Mouse (Mus musculus) midbrain, embryonic 12.5 days (tissue): ENCODE results near the gene Znfx1. TPM values are rescaled to one million over a fixed set of nuclear protein-coding genes. Genes with fewer than 3 reads are reported as not detected.
A peak's percentile ranks its signal among the peaks of the same experiment; 100 is the strongest.

Experiments used
- ATAC-seq: fragments of 200-750 bp; cut with Nextera tagmentation; 2 replicates; pipeline ENCODE4 v1.8.0; 2017; ENCODE audit warnings: low read depth, moderate TSS enrichment, moderate library complexity; ENCODE audit not compliant: low FRiP score
- H3K27ac ChIP-seq: fragments of 300-500 bp; sonication (generic); replicated peaks from 2 replicates; pipeline ENCODE4 v1.5.1; 2016; ENCODE audit warnings: mild to moderate bottlenecking
- H3K27me3 ChIP-seq: fragments of 300-500 bp; sonication (generic); 2 replicates; pipeline ENCODE4 v1.6.1; 2016; ENCODE audit warnings: mild to moderate bottlenecking
- H3K36me3 ChIP-seq: fragments of 300-500 bp; sonication (generic); 2 replicates; pipeline ENCODE4 v1.6.1; 2016
- H3K4me1 ChIP-seq: fragments of 300-500 bp; sonication (generic); 2 replicates; pipeline ENCODE4 v1.6.1; 2016
- H3K4me2 ChIP-seq: fragments of 300-500 bp; sonication (generic); replicated peaks from 2 replicates; pipeline ENCODE4 v1.6.1; 2016; ENCODE audit warnings: mild to moderate bottlenecking, moderate library complexity
- H3K4me3 ChIP-seq: fragments of 300-500 bp; sonication (generic); 2 replicates; pipeline ENCODE4 v1.5.1; 2016; ENCODE audit warnings: mild to moderate bottlenecking
- H3K9ac ChIP-seq: fragments of 300-500 bp; sonication (generic); replicated peaks from 2 replicates; pipeline ENCODE4 v1.6.1; 2016; ENCODE audit warnings: mild to moderate bottlenecking, moderate library complexity
- H3K9me3 ChIP-seq: fragments of 300-500 bp; sonication (generic); 2 replicates; pipeline ENCODE4 v1.6.1; 2016; ENCODE audit warnings: mild to moderate bottlenecking
- WGBS: fragments of 180-500 bp; shearing (Covaris S2); methylation state at CpG from one replicate; pipeline ENCODE4 v1.1.7; 2016; 5-methylcytosine and 5-hydroxymethylcytosine counted together
- polyA plus RNA-seq: library from polyadenylated mRNA; unstranded; fragments of >200 nt; fragmentation: Nextera tagmentation; extraction: Ambion mirVana; gene quantifications from 2 replicates; pipeline ENCODE4 v1.2.1, GENCODE M21; 2016

The Znfx1 gene
- polyA plus RNA-seq, 1 experiment from 2014 or later, result 9.6 TPM

GRCm38 (mm10) chr2:167059536-167059935, 3.3 kb downstream of the Znfx1 start:
- no peaks in the 10 kb centered on the region for H3K27me3 ChIP-seq
- H3K4me3 ChIP-seq, result no peak overlapping the region
- H3K4me1 ChIP-seq, result peaks cover 23% of the 10 kb centered on the region
- no peak overlapping the region for H3K9ac ChIP-seq
- no peak overlapping the region for H3K27ac ChIP-seq
- ATAC-seq, result no peak
- 34% methylated on average over 8 of the region's 8 CpGs for WGBS
- no peaks in the 10 kb centered on the region for H3K9me3 ChIP-seq
- H3K4me2 ChIP-seq, result no peak overlapping the region
- peaks cover 41% of the 10 kb centered on the region for H3K36me3 ChIP-seq

GRCm38 (mm10) chr2:167058814-167059387, 3.9 kb downstream of the Znfx1 start:
- Histone ChIP-seq H3K27ac (no peak overlapping the region), H3K36me3 (peaks cover 45% of the 10 kb centered on the region), H3K9ac (no peak overlapping the region), H3K4me1 (peaks cover 22% of the 10 kb centered on the region), H3K27me3 (no peaks in the 10 kb centered on the region), H3K4me2 (no peak overlapping the region), H3K9me3 (no peaks in the 10 kb centered on the region), H3K4me3 (no peak overlapping the region)
- no peak for ATAC-seq
- WGBS, result 59% methylated on average over 3 of the region's 3 CpGs

GRCm38 (mm10) chr2:167058201-167058600, 4.6 kb downstream of the Znfx1 start:
- ATAC-seq, result no peak
- WGBS, result 84% methylated on average over 3 of the region's 3 CpGs
- Histone ChIP-seq H3K36me3 (peaks cover 47% of the 10 kb centered on the region), H3K4me2 (no peak overlapping the region), H3K4me1 (peaks cover 28% of the 10 kb centered on the region), H3K9ac (no peak overlapping the region), H3K27me3 (no peaks in the 10 kb centered on the region), H3K27ac (no peak overlapping the region), H3K9me3 (no peaks in the 10 kb centered on the region), H3K4me3 (no peak overlapping the region)

- Histone ChIP-seq H3K9ac (no peak overlapping the region), H3K9me3 (no peaks in the 10 kb centered on the region), H3K4me1 (peaks cover 28% of the 10 kb centered on the region), H3K4me3 (no peak overlapping the region), H3K27me3 (no peaks in the 10 kb centered on the region), H3K27ac (no peak overlapping the region), H3K36me3 (peaks cover 54% of the 10 kb centered on the region), H3K4me2 (no peak overlapping the region)
- 86% methylated on average over 5 of the region's 5 CpGs for WGBS
- ATAC-seq, result no peak
Observed at GRCm38 (mm10) chr2:167056942-167057323, 5.9 kb downstream of the Znfx1 start.

GRCm38 (mm10) chr2:167056210-167056941, 6.4 kb downstream of the Znfx1 start:
- H3K27ac ChIP-seq, result no peak overlapping the region
- peaks cover 60% of the 10 kb centered on the region for H3K36me3 ChIP-seq
- H3K4me1 ChIP-seq, result peaks cover 22% of the 10 kb centered on the region
- ATAC-seq, result no peak
- H3K27me3 ChIP-seq, result no peaks in the 10 kb centered on the region
- no peak overlapping the region for H3K4me3 ChIP-seq
- no peak overlapping the region for H3K9ac ChIP-seq
- WGBS, result 96% methylated on average over 15 of the region's 15 CpGs
- H3K9me3 ChIP-seq, result no peaks in the 10 kb centered on the region
- H3K4me2 ChIP-seq, result no peak overlapping the region

GRCm38 (mm10) chr2:167055386-167055785, 7.4 kb downstream of the Znfx1 start:
- WGBS, result 93% methylated on average over 15 of the region's 15 CpGs

GRCm38 (mm10) chr2:167053127-167053844, 9.5 kb downstream of the Znfx1 start:
- H3K4me1 ChIP-seq, result peaks cover 7% of the 10 kb centered on the region
- ATAC-seq, result no peak
- no peaks in the 10 kb centered on the region for H3K9me3 ChIP-seq
- H3K27ac ChIP-seq, result no peak overlapping the region
- H3K4me2 ChIP-seq, result no peak overlapping the region
- H3K27me3 ChIP-seq, result no peaks in the 10 kb centered on the region
- peaks cover 73% of the 10 kb centered on the region for H3K36me3 ChIP-seq
- 66% methylated on average over 9 of the region's 9 CpGs for WGBS
- no peak overlapping the region for H3K9ac ChIP-seq
- no peak overlapping the region for H3K4me3 ChIP-seq

More at GRCm38 (mm10) chr2:167055386-167055785, 7.4 kb downstream of the Znfx1 start:
- Histone ChIP-seq H3K9me3 (no peaks in the 10 kb centered on the region), H3K27me3 (no peaks in the 10 kb centered on the region), H3K4me1 (peaks cover 14% of the 10 kb centered on the region), H3K4me2 (no peak overlapping the region), H3K27ac (no peak overlapping the region), H3K36me3 (peaks cover 60% of the 10 kb centered on the region), H3K9ac (no peak overlapping the region), H3K4me3 (no peak overlapping the region)
- ATAC-seq, result no peak

- H3K4me1 ChIP-seq, result peaks cover 7% of the 10 kb centered on the region
- H3K27ac ChIP-seq, result no peak overlapping the region
- peaks cover 71% of the 10 kb centered on the region for H3K36me3 ChIP-seq
- no peak overlapping the region for H3K9ac ChIP-seq
- H3K27me3 ChIP-seq, result no peaks in the 10 kb centered on the region
- 89% methylated on average over 8 of the region's 8 CpGs for WGBS
- H3K4me3 ChIP-seq, result no peak overlapping the region
- no peak overlapping the region for H3K4me2 ChIP-seq
- no peaks in the 10 kb centered on the region for H3K9me3 ChIP-seq
- no peak for ATAC-seq
Observed at GRCm38 (mm10) chr2:167048698-167049358, 14.0 kb downstream of the Znfx1 start.

GRCm38 (mm10) chr2:167048223-167048622, 14.6 kb downstream of the Znfx1 start:
- WGBS, result 97% methylated on average over 10 of the region's 10 CpGs
- no peak overlapping the region for H3K4me3 ChIP-seq

GRCm38 (mm10) chr2:167043400-167044121, 19.3 kb downstream of the Znfx1 start:
- Histone ChIP-seq H3K9me3 (no peaks in the 10 kb centered on the region), H3K27ac (0 out of 2 replicates have a peak overlapping the region, but pooled peaks have one; percentile 35), H3K4me3 (no peak overlapping the region), H3K4me1 (no peaks in the 10 kb centered on the region), H3K27me3 (no peaks in the 10 kb centered on the region), H3K4me2 (no peak overlapping the region), H3K36me3 (peaks cover 93% of the 10 kb centered on the region), H3K9ac (no peak overlapping the region)
- 92% methylated on average over 12 of the region's 12 CpGs for WGBS
- no peak for ATAC-seq

More at GRCm38 (mm10) chr2:167048223-167048622, 14.6 kb downstream of the Znfx1 start:
- ATAC-seq, result no peak
- no peaks in the 10 kb centered on the region for H3K27me3 ChIP-seq
- H3K4me2 ChIP-seq, result no peak overlapping the region
- peaks cover 76% of the 10 kb centered on the region for H3K36me3 ChIP-seq
- H3K27ac ChIP-seq, result no peak overlapping the region
- peaks cover 2% of the 10 kb centered on the region for H3K4me1 ChIP-seq
- no peaks in the 10 kb centered on the region for H3K9me3 ChIP-seq
- H3K9ac ChIP-seq, result no peak overlapping the region

- Histone ChIP-seq H3K9ac (no peak overlapping the region), H3K4me1 (no peaks in the 10 kb centered on the region), H3K4me3 (no peak overlapping the region), H3K9me3 (no peaks in the 10 kb centered on the region), H3K27me3 (no peaks in the 10 kb centered on the region), H3K36me3 (peaks cover 100% of the 10 kb centered on the region), H3K27ac (no peak overlapping the region), H3K4me2 (no peak overlapping the region)
- ATAC-seq, result no peak
- 88% methylated on average over 8 of the region's 8 CpGs for WGBS
Observed at GRCm38 (mm10) chr2:167039386-167039785, 23.4 kb downstream of the Znfx1 start.
